Mouse (Mus musculus): ENCODE measurements around the gene Selplg. TPM values are rescaled to one million over a fixed set of nuclear protein-coding genes. Genes with fewer than 3 reads are reported as not detected.
A peak's percentile ranks its signal among the peaks of the same experiment; 100 is the strongest.
"Not testable (repeated sequence)": the region's sequence is repeated elsewhere in the genome, so short reads cannot be mapped to it uniquely, and the experiment has no call there.

Gene Selplg
- total and polyA plus RNA-seq, 2 experiments from 2014 or later, result 1.1 to 1.8 TPM

GRCm38 (mm10) chr5:113815041-113815389, 17.4 kb downstream of the Selplg start:
- ATAC-seq (no peak), DNase-seq (no peak)
- H3K9me3 ChIP-seq (ENCODE audit: low read length), result no peaks in the 10 kb centered on the region
- H3K4me3 ChIP-seq (ENCODE audit: low read depth, low read length), result no peak overlapping the region
- WGBS, result 56% methylated on average over 11 of the region's 11 CpGs
- H3K36me3 ChIP-seq (ENCODE audit: insufficient read depth), result no peaks in the 10 kb centered on the region
- 0 out of 2 replicates have a peak, but pooled peaks cover 2% of the 10 kb centered on the region for H3K4me1 ChIP-seq (ENCODE audit: insufficient read depth)
- no peak for TF ChIP-seq CTCF (IDR thresholded peaks at IDR 0.05; ENCODE audit: low read depth)
- no peaks in the 10 kb centered on the region for H3K27me3 ChIP-seq (ENCODE audit: insufficient read depth, low read length)
- H3K27ac ChIP-seq (ENCODE audit: low read depth, low read length), result no peak overlapping the region
- no peak overlapping the region for H3K4me2 ChIP-seq (ENCODE audit: low read depth)
- H3K9ac ChIP-seq, result no peak overlapping the region

GRCm38 (mm10) chr5:113814111-113815040, 18.1 kb downstream of the Selplg start:
- Histone ChIP-seq H3K9ac (no peak overlapping the region), H3K4me2 (ENCODE audit: low read depth) (no peak overlapping the region), H3K27me3 (ENCODE audit: insufficient read depth, low read length) (no peaks in the 10 kb centered on the region), H3K4me1 (ENCODE audit: insufficient read depth) (0 out of 2 replicates have a peak, but pooled peaks cover 2% of the 10 kb centered on the region), H3K27ac (ENCODE audit: low read depth, low read length) (no peak overlapping the region), H3K4me3 (ENCODE audit: low read depth, low read length) (no peak overlapping the region), H3K9me3 (ENCODE audit: low read length) (no peaks in the 10 kb centered on the region), H3K36me3 (ENCODE audit: insufficient read depth) (no peaks in the 10 kb centered on the region)
- no peak for DNase-seq
- WGBS, result 38% methylated on average over 27 of the region's 27 CpGs
- no peak for ATAC-seq
- TF ChIP-seq CTCF (IDR thresholded peaks at IDR 0.05; ENCODE audit: low read depth), result no peak

- 25% methylated on average over 9 of the region's 9 CpGs for WGBS
- Histone ChIP-seq H3K4me2 (ENCODE audit: low read depth) (no peak overlapping the region), H3K9ac (no peak overlapping the region), H3K4me1 (ENCODE audit: insufficient read depth) (no peaks in the 10 kb centered on the region), H3K4me3 (ENCODE audit: low read depth, low read length) (no peak overlapping the region), H3K36me3 (ENCODE audit: insufficient read depth) (no peaks in the 10 kb centered on the region), H3K9me3 (ENCODE audit: low read length) (no peaks in the 10 kb centered on the region), H3K27me3 (ENCODE audit: insufficient read depth, low read length) (no peaks in the 10 kb centered on the region), H3K27ac (ENCODE audit: low read depth, low read length) (no peak overlapping the region)
- TF ChIP-seq CTCF (IDR thresholded peaks at IDR 0.05; ENCODE audit: low read depth), result no peak
- DNase-seq (no peak), ATAC-seq (no peak)
Observed at GRCm38 (mm10) chr5:113813608-113814007, 18.8 kb downstream of the Selplg start.

- WGBS, result 89% methylated on average over 2 of the region's 2 CpGs
- no peak for TF ChIP-seq CTCF (IDR thresholded peaks at IDR 0.05; ENCODE audit: low read depth)
- Histone ChIP-seq H3K4me1 (ENCODE audit: insufficient read depth) (no peaks in the 10 kb centered on the region), H3K27me3 (ENCODE audit: insufficient read depth, low read length) (no peaks in the 10 kb centered on the region), H3K36me3 (ENCODE audit: insufficient read depth) (no peaks in the 10 kb centered on the region), H3K9me3 (ENCODE audit: low read length) (no peaks in the 10 kb centered on the region), H3K9ac (no peak overlapping the region), H3K4me3 (ENCODE audit: low read depth, low read length) (no peak overlapping the region), H3K4me2 (ENCODE audit: low read depth) (no peak overlapping the region), H3K27ac (ENCODE audit: low read depth, low read length) (no peak overlapping the region)
- DNase-seq (no peak), ATAC-seq (no peak)
Observed at GRCm38 (mm10) chr5:113812638-113813037, 19.8 kb downstream of the Selplg start.

GRCm38 (mm10) chr5:113811824-113812420, 20.5 kb downstream of the Selplg start:
- H3K27me3 ChIP-seq (ENCODE audit: insufficient read depth, low read length); H3K4me1 ChIP-seq (ENCODE audit: insufficient read depth); DNase-seq; ATAC-seq; H3K9ac ChIP-seq; H3K9me3 ChIP-seq (ENCODE audit: low read length); H3K4me3 ChIP-seq (ENCODE audit: low read depth, low read length); H3K27ac ChIP-seq (ENCODE audit: low read depth, low read length); H3K4me2 ChIP-seq (ENCODE audit: low read depth); H3K36me3 ChIP-seq (ENCODE audit: insufficient read depth): not testable (repeated sequence)
- peak; percentile 42 for TF ChIP-seq CTCF (IDR thresholded peaks at IDR 0.05; ENCODE audit: low read depth)
- 28% methylated on average over 11 of the region's 12 CpGs for WGBS

- no peaks in the 10 kb centered on the region for H3K36me3 ChIP-seq (ENCODE audit: insufficient read depth)
- no peak overlapping the region for H3K9ac ChIP-seq
- 95% methylated on average over 4 of the region's 4 CpGs for WGBS
- H3K4me1 ChIP-seq (ENCODE audit: insufficient read depth), result no peaks in the 10 kb centered on the region
- H3K4me2 ChIP-seq (ENCODE audit: low read depth), result no peak overlapping the region
- no peaks in the 10 kb centered on the region for H3K27me3 ChIP-seq (ENCODE audit: insufficient read depth, low read length)
- DNase-seq (no peak), ATAC-seq (no peak)
- H3K4me3 ChIP-seq (ENCODE audit: low read depth, low read length), result no peak overlapping the region
- no peak for TF ChIP-seq CTCF (IDR thresholded peaks at IDR 0.05; ENCODE audit: low read depth)
- H3K27ac ChIP-seq (ENCODE audit: low read depth, low read length), result no peak overlapping the region
- no peaks in the 10 kb centered on the region for H3K9me3 ChIP-seq (ENCODE audit: low read length)
Observed at GRCm38 (mm10) chr5:113810111-113810510, 22.3 kb downstream of the Selplg start.

GRCm38 (mm10) chr5:113808177-113808576, 24.3 kb downstream of the Selplg start:
- no peaks in the 10 kb centered on the region for H3K27me3 ChIP-seq (ENCODE audit: insufficient read depth, low read length)
- H3K27ac ChIP-seq (ENCODE audit: low read depth, low read length), result no peak overlapping the region
- H3K36me3 ChIP-seq (ENCODE audit: insufficient read depth), result no peaks in the 10 kb centered on the region
- TF ChIP-seq CTCF (IDR thresholded peaks at IDR 0.05; ENCODE audit: low read depth), result no peak
- DNase-seq, result no peak
- H3K9me3 ChIP-seq (ENCODE audit: low read length), result no peaks in the 10 kb centered on the region
- no peak overlapping the region for H3K9ac ChIP-seq
- no peak for ATAC-seq
- H3K4me1 ChIP-seq (ENCODE audit: insufficient read depth), result no peaks in the 10 kb centered on the region
- WGBS, result 86% methylated on average over 2 of the region's 2 CpGs
- no peak overlapping the region for H3K4me3 ChIP-seq (ENCODE audit: low read depth, low read length)
- H3K4me2 ChIP-seq (ENCODE audit: low read depth), result no peak overlapping the region

Data from forebrain, postnatal 0 days (tissue).